Mouse (Mus musculus): Measurements from ENCODE around the gene Rabepk. TPM values are rescaled to one million over a fixed set of nuclear protein-coding genes. Genes with fewer than 3 reads are reported as not detected.

Gene Rabepk
- total RNA-seq, 2 experiments from 2014 or later = 25.8 to 26.2 TPM

GRCm38 (mm10) chr2:34739684-34740391, 59.9 kb downstream of the Rabepk start:
- DNase-seq (ENCODE audit: low spot score in 2 of 2) = no peak
- intact Hi-C loops (cut with DNase I) = no loop called here

GRCm38 (mm10) chr2:34737911-34738310, 61.8 kb downstream of the Rabepk start:
- intact Hi-C loops (cut with DNase I) = no loop called here
- DNase-seq (ENCODE audit: low spot score in 2 of 2) = no peak

DNA sequence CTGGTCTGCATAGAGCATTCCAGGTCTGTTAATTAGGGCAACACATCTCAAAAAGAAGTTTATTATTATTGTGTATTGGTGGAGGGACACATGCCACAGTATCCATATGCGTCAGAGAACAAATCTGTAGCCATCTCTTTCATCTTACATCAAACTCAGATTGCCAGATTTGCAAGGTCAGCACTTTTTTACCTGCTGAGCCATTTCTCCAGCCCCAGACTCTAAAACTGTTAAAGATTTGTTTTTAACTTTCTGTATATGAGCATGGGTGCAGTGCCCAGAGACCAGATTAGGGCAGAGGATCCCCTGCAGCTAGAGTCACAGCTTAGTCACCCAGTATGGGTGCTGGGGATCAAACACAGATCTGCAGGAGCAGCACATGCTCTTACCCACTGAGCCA, 63.1 kb downstream of the Rabepk start:
- intact Hi-C loops (cut with DNase I) = no loop called here
- no peak for DNase-seq (ENCODE audit: low spot score in 2 of 2)

Other genes with a start within 250 kb of the Rabepk start
- gene Gapvd1, start 44.7 kb downstream of the Rabepk start, total RNA-seq (2021) = 100 to 1,000 TPM; 105 to 106 TPM
- 100 to 1,000 TPM; 260 to 334 TPM for gene Hspa5, start 27.9 kb downstream of the Rabepk start, total RNA-seq (2021)
- gene Fbxw2, start 26.4 kb upstream of the Rabepk start, total RNA-seq (2021) = 10 to 100 TPM; 90.7 to 98.6 TPM
- gene Gm34653, start 33.1 kb upstream of the Rabepk start, total RNA-seq (2021) = not detected
- under 1 TPM; 0.25 to 0.26 TPM for gene Cutal, start 74.5 kb upstream of the Rabepk start, total RNA-seq (2021)
- gene Psmd5, start 75.1 kb upstream of the Rabepk start, total RNA-seq (2021) = 10 to 100 TPM; 27.4 to 30.8 TPM
- gene Phf19, start 114.1 kb upstream of the Rabepk start, total RNA-seq (2021) = under 1 TPM; 0.68 to 0.82 TPM
- gene Traf1, start 161.9 kb upstream of the Rabepk start, total RNA-seq (2021) = under 1 TPM; 0.59 to 0.78 TPM

Data from left cerebral cortex, postnatal 14 days (tissue).